Mouse (Mus musculus): Measurements from ENCODE around the gene Pdlim1.
"Not testable (repeated sequence)": the region's sequence is repeated elsewhere in the genome, so short reads cannot be mapped to it uniquely, and the experiment has no call there.

Gene Pdlim1

GRCm38 (mm10) chr19:40240838-40241689, 30.6 kb downstream of the Pdlim1 start:
- peak; percentile 9 for DNase-seq (ENCODE audit: low read depth, low spot score)

GRCm38 (mm10) chr19:40240360-40240759, 31.3 kb downstream of the Pdlim1 start:
- no peak for DNase-seq (ENCODE audit: low read depth, low spot score)

GRCm38 (mm10) chr19:40238175-40238850, 33.3 kb downstream of the Pdlim1 start:
- no peak for DNase-seq (ENCODE audit: low read depth, low spot score)

GRCm38 (mm10) chr19:40232560-40232959, 39.1 kb downstream of the Pdlim1 start:
- no peak for DNase-seq (ENCODE audit: low read depth, low spot score)

GRCm38 (mm10) chr19:40231825-40232541, 39.7 kb downstream of the Pdlim1 start:
- DNase-seq (ENCODE audit: low read depth, low spot score) = no peak

GRCm38 (mm10) chr19:40231074-40231738, 40.4 kb downstream of the Pdlim1 start:
- DNase-seq (ENCODE audit: low read depth, low spot score) = no peak

- DNase-seq (ENCODE audit: low read depth, low spot score) = no peak
Observed at GRCm38 (mm10) chr19:40226516-40227151, 45.0 kb downstream of the Pdlim1 start.

- DNase-seq (ENCODE audit: low read depth, low spot score) = no peak
Observed at GRCm38 (mm10) chr19:40225761-40226110, 45.9 kb downstream of the Pdlim1 start.

GRCm38 (mm10) chr19:40225102-40225760, 46.4 kb downstream of the Pdlim1 start:
- peak; percentile 54 for DNase-seq (ENCODE audit: low read depth, low spot score)

- DNase-seq (ENCODE audit: low read depth, low spot score) = not testable (repeated sequence)
Observed at GRCm38 (mm10) chr19:40222307-40222706, 49.3 kb downstream of the Pdlim1 start.

GRCm38 (mm10) chr19:40220878-40221277, 50.8 kb downstream of the Pdlim1 start:
- no peak for DNase-seq (ENCODE audit: low read depth, low spot score)

GRCm38 (mm10) chr19:40202947-40203346, 68.7 kb downstream of the Pdlim1 start:
- DNase-seq (ENCODE audit: low read depth, low spot score) = not testable (repeated sequence)

- no peak for DNase-seq (ENCODE audit: low read depth, low spot score)
Observed at GRCm38 (mm10) chr19:40190596-40190995, 81.0 kb downstream of the Pdlim1 start.

GRCm38 (mm10) chr19:40187160-40187559, 84.5 kb downstream of the Pdlim1 start, which contains the start of gene Cyp2c70:
Gene Cyp2c70 (minus strand): TSS chr19:40187333.
- no peak for DNase-seq (ENCODE audit: low read depth, low spot score)

GRCm38 (mm10) chr19:40183600-40183999, 88.0 kb downstream of the Pdlim1 start:
- DNase-seq (ENCODE audit: low read depth, low spot score) = no peak

GRCm38 (mm10) chr19:40178311-40178710, 93.3 kb downstream of the Pdlim1 start:
- DNase-seq (ENCODE audit: low read depth, low spot score) = no peak
